Mouse (Mus musculus): ENCODE results near the gene Rsbn1.

DNA sequence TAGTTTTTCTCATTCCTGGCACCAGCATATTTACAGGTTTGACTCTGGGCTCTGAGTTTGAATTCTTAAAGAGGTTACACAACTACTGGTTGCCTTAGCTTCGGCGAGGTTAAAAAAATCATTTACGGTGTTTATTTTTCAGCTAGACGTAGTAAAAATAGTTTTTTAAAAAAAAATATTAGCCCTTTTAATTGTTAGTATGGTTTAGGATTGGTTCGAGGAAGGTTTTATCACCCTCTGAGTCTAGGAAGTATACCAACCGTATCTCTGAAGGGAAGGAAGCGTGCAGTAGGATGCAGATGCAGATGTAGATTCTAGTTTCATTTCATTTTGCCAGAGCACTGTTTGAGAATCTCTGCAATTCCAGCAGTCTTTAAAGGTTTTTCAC, 1.6 kb downstream of the Rsbn1 start:
- TF ChIP-seq CTCF (IDR thresholded peaks at IDR 0.05; ENCODE audit: low read depth), result no peak
- TF ChIP-seq EP300 (optimal IDR thresholded peaks at IDR 0.05), result no peak
